Mouse (Mus musculus): ENCODE data around the gene Gtpbp3.

DNA sequence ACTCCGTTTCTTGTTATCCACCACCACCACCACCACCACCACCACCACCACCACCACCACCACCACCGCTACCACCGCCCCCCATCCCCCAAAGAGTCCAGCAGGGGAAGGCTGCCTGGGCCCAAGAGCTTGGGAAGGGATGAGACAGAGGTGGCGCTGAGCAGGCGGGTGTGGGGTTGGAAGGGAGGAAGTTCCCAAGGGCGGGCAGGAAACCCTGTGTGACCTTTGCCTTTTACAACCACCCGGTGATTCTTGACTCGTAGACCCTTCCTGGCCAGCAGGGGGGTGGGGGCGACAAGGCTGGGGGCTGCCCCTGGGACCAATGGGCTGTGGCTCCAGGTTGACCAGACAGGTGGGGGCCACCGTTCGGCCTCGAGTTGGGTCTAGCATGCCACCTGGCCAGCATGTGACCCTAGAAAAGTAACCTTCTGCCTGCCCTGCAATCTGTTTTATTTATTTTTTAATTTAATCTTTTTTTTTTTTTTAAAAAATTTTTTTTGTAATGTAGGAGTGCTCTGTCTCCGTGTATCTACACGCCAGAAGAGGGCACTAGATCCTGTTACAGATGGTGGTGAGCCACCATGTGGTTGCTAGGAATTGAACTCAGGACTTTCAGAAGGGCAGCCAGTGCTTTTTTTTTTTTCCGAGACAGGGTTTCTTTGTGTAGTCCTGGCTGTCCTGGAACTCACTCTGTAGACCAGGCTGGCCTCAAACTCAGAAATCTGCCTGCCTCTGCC lies 25.3 kb downstream of the Gtpbp3 start:
- TF ChIP-seq POLR2A (IDR thresholded peaks at IDR 0.05; ENCODE audit: control insufficient read depth, low read depth, low read length) (no peak), CTCF (IDR thresholded peaks at IDR 0.05; ENCODE audit: control insufficient read depth, insufficient read depth, insufficient replicate concordance, low read depth, low read length) (no peak)

All from testis, adult 2 months (tissue).